Mouse (Mus musculus) c-Kit-positive CD71-negative TER-119-negative erythroid progenitor cells, embryonic 14.5 days (primary cell): ENCODE measurements around the gene Krt24.

Experiments
- DNase-seq: peaks from one replicate; pipeline ENCODE4 v3.0.0-alpha.2; 2013; ENCODE audit warnings: low read depth

Krt24 gene

DNA sequence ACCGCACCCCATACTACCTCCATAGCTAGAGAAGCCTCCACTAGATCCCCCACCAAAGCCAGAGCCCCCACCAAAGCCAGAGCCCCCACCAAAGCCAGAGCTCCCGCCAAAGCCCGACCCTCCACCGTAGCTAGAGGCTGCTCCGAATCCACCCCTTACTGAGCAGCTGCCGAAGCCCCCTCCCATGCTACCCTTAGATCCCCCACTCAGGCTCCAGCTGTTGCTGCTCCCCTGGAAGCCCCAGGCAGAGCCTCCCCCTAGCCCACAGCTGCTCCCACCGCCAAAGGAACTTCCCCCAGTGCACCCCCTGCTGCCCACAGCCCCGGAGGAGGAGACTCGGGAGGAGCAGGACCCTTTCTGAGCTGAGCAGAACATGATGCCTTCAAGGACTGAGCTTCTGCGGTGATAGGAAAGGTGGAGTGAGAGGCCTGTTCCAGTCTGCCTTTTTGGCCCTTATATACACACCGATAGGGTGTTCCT is at the start of gene Krt24:
Krt24 (minus strand) TSS at position 430 of the 480 bp plus-strand sequence.
- DNase-seq = no peak

- no peak for DNase-seq
These were observed 48.4 kb upstream of the Krt24 start for GRCm38 (mm10) chr11:99333426-99333825.

DNA sequence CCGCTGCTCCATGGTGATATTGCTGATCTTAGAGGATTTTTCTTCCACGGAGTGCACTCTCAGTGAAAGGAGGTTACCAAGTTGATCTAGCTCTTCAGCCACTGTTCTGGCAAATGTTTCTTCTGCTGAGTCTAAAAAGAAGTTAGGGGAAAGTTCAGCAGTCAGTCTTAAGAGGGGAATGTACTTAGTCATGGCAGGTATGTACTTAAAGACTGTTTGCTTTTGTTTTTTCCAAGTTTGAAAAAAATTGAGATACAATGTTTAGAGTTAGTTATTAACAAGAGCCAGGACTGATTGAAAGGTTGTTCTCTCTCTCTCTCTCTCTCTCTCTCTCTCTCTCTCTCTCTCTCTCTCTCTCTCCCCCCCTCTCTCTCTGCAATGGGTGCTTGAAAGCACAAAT is 44.6 kb upstream of the Krt24 start:
- no peak for DNase-seq

GRCm38 (mm10) chr11:99322851-99323250 is 37.8 kb upstream of the Krt24 start, which contains the start of gene Krt25:
Krt25 (minus strand) TSS chr11:99322951.
- DNase-seq = no peak

DNA sequence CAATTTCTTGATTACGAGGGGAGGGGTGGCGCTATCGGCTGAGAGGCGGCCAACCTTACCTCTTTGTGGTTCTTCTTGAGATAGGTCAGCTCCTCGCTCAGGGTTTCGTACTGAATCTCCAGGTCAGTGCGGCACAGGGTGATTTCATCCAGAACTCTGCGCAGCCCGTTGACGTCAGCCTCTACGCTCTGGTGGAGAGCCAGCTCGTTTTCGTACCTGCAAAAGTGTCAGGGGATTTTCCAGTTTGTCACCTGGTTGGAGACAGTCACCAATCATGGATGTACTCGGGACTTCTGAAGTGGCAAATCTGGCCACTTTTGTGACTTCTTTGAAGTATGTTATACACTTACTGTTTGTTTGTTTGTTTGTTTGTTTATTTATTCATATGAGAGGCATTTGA is 36.0 kb upstream of the Krt24 start:
- DNase-seq = no peak

GRCm38 (mm10) chr11:99319127-99319526 is 34.1 kb upstream of the Krt24 start:
- no peak for DNase-seq

GRCm38 (mm10) chr11:99316543-99316942 is 31.5 kb upstream of the Krt24 start:
- no peak for DNase-seq

- DNase-seq = no peak
These were observed 29.5 kb upstream of the Krt24 start for GRCm38 (mm10) chr11:99314594-99314993.

- DNase-seq = peak; percentile 32
These were observed 25.8 kb upstream of the Krt24 start for GRCm38 (mm10) chr11:99310882-99311281.

- peak; percentile 36 for DNase-seq
These were observed 22.5 kb upstream of the Krt24 start for GRCm38 (mm10) chr11:99307579-99307978.

DNA sequence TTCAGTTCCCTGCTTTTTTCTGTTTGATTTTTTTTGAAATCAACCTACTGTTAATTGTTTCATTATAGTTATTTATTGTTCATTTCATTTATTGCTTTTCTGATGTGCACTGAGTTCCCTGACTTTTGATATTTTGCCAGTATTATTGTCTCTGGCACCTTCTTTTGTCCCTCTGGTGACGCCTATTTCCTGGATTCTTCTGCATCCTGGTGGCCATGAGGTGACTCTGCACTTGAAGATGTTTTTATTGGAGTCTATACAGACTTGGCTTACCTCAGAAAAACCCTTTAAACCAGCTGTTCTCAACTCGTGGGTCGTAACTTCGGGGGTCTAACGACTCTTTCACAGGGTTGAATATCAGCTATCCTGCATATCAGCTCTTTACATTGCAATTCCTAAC is 10.0 kb upstream of the Krt24 start:
- DNase-seq = no peak

GRCm38 (mm10) chr11:99292846-99293245 is 7.8 kb upstream of the Krt24 start:
- no peak for DNase-seq

GRCm38 (mm10) chr11:99284011-99284410 is 1.1 kb downstream of the Krt24 start:
- DNase-seq = no peak

DNA sequence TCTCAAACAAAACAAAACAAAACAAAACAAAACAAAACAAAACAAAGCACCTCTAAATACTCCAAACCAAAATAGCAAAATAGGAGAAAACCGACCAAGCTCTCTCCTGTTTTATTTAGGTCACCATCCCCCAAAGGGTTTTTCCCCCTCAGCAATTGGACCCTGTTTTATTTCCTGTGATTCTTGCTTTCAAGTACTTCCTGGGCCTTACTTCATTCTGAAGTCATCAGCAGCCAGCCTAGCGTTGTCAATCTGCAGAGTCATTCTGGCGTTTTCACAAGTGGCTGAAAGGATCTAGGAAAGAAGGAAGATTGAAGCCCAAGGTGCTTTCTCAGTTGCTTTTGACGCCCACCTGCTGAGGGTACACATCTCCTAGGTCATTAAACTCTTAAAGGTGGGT is 1.7 kb downstream of the Krt24 start:
- DNase-seq = no peak

DNA sequence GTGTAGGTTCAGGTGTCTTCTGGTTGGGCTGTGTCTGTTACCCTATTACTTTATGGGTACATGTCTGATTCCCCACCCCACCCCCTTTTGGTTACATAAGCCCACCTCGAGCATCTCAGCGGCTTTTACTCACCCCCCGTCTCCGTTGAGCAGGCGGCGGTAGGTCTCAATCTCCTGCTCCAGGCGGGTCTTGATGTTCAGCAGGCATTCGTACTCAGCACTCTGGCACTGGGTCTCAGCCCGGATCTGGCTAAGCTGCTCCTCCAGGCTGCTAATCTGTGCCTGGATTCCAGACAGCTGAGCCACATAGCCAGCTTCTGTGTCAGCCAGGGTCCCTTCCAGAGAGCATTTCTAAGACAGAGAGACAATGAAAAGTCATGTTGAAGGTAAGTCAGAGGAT is 3.9 kb downstream of the Krt24 start:
- DNase-seq = no peak

GRCm38 (mm10) chr11:99279986-99280385 is 5.1 kb downstream of the Krt24 start:
- DNase-seq = no peak

GRCm38 (mm10) chr11:99276786-99277185 is 8.3 kb downstream of the Krt24 start:
- DNase-seq = no peak

DNA sequence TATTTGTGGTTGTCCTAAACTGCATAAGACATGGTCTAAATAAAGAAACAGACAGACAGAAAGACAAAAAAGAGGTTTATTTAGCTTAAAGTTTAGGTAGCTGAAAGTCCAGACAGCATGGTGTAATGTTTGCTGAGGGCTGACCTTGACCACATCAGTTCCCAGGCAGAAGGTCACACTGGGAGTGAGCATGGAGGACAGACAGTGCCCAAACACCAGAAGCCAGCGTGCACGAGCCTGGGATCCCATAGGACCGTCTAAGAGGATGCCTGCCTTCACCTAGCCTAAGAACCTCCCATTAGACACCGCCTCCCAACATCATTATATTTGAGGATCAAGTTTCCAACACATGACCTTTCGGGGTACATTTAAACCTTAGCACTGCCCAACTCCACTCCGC is 9.4 kb downstream of the Krt24 start:
- no peak for DNase-seq

DNA sequence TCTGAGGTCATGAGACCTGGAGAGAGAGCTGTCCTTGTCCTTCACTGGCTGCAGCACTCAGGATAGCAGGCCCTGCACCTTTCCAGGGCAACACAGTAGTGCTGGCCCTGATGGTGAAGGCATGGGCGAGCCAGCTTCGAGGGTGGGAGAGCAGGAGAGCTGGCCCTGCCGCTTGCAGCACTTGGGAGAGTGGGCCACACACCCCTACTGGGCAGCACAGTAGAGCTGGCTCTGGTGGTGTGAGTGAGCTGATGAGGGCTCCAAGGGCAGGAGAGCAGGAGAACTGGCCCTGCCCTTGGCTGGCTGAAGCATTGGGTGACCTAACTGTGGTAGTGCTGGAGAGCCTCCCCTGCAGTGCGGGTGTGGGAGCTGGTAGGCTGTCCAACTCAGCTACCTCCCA is 12.3 kb downstream of the Krt24 start:
- no peak for DNase-seq

DNA sequence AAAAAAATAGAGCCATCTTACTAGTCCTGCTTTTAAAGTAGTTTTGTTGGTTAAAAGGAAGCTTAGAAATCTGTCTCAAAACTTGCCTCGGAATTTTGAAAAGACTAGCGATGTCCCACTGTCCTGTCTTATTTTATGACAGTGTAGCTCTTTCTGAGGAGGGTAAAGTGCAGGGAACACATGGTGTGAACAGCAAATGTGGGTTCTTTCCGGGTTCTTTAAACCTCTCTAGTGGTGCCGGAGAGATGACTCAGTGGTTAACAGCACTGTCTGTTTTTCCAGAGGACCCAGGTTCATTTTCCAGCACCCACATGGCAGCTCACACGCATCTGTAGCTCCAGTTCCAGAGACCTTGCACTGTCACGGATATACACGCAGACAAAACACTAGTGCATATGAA is 15.9 kb downstream of the Krt24 start:
- DNase-seq = no peak

DNA sequence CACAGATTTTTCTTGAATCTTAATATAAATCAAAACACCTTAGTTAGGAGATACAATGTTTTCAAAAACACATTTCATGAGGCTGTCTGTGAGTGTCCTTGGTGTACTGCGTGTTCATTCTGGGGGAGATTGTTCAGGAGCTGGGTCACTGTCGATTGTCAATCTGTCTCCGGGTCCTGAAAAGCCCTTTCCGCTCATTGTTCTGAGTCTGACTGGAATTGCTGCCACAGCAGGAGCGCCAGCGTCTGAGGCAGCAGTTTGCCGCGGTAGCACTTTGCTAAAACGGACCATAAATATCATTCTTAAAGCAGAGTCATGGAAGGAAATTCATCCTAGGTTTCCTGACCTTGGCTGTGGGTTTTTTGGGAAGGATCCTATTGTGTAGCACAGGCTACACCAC is 19.3 kb downstream of the Krt24 start:
- DNase-seq = no peak

DNA sequence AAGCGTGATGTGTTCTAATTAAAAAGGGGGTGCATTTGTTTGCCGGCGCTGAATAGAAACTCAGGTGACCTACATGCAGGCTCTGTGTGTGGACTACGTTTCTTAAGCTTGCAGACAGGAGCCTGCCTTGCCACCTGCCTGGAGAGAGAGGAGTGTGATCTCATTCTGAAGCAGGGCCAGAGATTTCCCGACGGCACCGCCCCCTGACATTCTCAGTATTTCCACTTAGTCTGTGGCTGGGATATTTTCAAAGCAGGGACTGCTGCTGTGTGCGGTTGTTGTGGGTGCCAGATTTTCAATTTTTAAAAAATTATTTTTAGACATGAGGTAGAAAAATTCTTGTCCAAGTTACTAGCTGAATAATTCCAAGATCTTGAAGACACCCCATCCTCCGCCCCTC is 19.8 kb downstream of the Krt24 start:
- DNase-seq = no peak

- DNase-seq = no peak
These were observed 28.8 kb downstream of the Krt24 start for GRCm38 (mm10) chr11:99256213-99256612.

DNA sequence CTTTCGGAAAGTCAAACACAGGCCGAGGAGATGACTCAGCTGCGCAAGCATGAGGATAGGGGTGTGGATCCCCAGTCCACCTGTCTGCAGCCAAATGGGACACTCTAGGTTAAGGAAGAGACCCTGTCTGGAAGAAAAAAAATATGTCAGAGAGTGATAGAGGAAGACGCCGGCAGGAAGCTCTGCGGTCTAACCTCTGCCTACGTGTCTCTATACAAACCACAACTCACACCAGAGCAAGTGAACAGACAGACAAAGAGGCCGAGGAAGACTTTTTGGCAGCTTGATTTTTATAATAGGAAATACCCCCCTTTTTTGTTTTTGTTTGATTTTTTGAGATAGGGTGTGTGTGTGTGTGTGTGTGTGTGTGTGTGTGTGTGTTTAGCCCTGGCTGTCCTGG is 29.7 kb downstream of the Krt24 start:
- no peak for DNase-seq

GRCm38 (mm10) chr11:99253893-99254292 is 31.2 kb downstream of the Krt24 start:
- DNase-seq = no peak
